Mouse (Mus musculus) adrenal gland (tissue): ENCODE data around the gene Tnnt1.
"Not testable (repeated sequence)": the region's sequence is repeated elsewhere in the genome, so short reads cannot be mapped to it uniquely, and the experiment has no call there.

ENCODE experiments used
- intact Hi-C: fragments of 180-260 bp; cut with DNase I; formaldehyde crosslinking; loops from one replicate; pipeline ENCODE4 v1.15.1; 2025
- long read RNA-seq, 2 experiments: library from polyadenylated mRNA; unstranded; transcript quantifications; one replicate each; pipeline ENCODE4 v2.0.0; 2020; ENCODE audit warnings: borderline replicate concordance in 1 of 2; ENCODE audit not compliant: insufficient replicate concordance in 1 of 2

Tnnt1 gene
- long read RNA-seq, experiment 1 = 0 reads
- long read RNA-seq, experiment 2, partial matches to known transcripts = 0 of 1 reads
- long read RNA-seq, experiment 2, other reads (novel, unspliced or antisense) = 1 of 1 reads

DNA sequence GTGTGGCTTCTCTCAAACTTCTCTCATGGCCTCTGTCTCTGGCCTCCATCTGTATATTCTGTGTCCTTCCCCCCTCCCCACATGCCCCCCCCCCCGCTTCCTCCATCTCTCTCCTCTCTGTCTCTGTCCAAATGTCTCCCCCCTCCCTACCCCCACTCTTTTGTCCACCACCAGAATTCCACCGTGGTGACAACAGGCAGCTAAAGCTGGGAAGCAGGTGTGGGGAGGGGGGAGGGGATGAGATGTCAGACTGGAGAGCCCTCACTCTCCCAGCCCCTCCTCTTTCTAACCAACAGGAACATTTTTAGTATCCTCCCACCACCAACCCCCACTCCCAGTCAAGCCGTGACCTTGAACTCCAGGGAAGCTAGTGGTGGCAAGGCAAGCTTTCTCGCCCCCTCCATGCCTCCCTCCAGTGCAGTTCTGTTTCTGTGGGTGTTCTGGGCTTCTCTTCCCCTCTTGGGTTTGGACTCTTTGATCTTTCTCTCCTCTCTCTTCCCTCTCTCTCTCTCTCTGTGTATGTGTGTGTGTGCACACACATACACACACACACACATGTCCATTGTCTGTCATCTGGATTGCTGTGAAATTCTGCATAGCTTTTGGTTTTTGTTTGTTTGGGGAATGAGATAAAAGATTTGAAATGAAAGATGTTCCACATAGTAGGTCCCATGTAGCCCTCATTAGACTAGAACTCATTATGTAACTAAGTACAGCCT lies at the start of gene Tnnt1:
Tnnt1 (minus strand) TSS at position 51 of the 719 bp plus-strand sequence.
- intact Hi-C loops = no loop called here

DNA sequence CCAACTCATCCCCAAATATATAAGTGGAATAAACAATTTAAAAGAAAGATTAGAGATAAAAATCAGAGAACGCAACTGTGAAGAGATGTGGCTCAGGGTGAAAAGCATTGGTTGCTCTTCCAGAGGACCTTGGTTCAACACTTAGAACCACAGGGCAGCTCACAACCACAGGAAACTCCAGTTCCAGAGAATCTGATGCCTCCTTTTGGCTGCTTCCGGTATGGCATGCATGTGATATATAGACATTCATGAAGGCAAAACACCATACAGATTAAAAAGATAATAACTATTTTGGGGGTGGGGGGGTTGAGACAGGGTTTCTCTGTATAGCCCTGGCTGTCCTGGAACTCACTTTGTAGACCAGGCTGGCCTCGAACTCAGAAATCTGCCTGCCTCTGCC lies 46.5 kb upstream of the Tnnt1 start:
- intact Hi-C loops = no loop called here

DNA sequence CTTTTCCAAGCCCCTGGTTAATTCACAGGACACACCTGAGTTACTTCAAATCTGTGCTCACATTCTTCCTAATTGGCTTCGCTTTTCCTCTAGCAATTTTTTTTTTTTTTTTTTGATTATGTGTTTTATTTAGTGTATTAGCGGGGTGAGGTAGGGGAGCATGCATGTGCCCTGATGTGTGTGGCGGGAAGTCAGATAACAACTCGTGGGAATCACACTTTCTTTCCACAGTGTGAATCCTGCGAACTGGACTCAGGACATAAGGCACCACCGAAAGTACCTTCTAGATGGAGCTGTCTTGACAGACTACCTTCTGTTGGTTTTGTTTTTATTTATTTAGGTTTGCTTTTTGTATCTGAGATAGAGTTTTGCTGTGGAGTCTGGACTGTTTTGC lies 41.0 kb upstream of the Tnnt1 start:
- intact Hi-C loops = loop anchor here (2.0 to 10.0 kb wide), 4 partner anchors 68 to 385 kb away; partner anchors contain the start of gene Tmem238

DNA sequence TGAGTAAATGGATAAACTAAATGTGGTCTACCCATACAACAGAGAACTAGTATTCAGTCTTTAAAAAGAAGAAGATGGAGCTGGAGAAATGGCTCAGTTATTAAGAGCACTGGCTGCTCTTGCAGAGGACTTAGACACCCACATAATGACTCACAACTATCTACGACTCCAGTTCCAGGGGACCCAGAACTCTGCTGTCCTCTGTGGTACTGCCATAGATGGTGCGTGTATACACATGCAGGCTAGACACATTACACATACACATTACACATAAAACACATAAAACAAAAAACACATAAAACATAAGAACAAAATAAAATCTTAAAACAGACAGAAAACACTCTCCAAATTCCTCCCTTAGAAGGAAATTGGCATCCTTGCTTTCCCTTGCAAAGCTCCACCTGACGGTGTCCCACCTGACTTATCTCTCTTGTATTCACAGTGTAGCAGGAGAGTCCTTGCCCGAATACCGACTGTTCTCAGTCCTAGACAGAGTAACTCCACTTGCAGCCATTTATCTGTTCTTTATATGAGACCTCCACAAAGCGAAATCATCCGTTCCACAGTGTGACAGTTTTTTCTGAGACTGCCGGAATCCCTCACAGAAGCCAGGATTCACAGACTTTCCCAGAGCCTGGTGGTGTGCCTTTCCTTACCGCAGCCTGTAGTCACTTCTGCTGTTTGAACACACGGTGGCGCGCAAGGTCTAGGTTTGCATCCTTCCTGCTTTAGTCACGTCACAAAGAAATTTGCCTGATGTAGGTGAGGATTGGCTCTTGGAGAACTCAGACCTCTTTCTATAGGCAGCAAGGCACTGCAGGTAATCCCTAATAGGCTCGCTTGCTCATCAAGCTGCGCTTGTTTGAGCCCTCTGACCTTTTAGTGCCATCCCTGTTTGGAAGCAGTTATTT lies 40.3 kb upstream of the Tnnt1 start:
- intact Hi-C loops = loop anchor here (2.0 to 10.0 kb wide), 4 partner anchors 68 to 386 kb away; partner anchors contain the start of gene Tmem238

DNA sequence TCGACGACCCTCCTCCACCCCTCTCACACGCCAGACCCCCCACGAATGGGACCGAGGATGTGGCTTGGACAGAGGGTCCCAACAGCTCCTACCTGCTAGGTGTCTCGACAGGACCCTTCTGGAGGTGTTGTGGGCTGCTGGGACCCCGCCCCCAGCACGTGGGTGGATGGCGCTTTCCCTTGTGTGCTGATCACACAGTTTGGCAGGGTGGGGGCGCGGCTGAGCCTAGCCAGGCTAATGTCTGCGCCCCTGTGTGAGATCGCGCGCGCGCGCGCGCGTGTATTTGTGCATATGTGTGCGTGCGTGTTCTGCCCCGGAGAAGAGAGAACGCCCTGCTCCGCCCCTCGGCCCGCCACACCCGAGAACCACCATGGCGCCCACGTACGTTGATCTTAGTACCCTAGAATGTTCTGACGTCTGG lies 31.0 kb upstream of the Tnnt1 start, which contains the start of gene Syt5:
Syt5 (minus strand) TSS at position 321 of the 421 bp plus-strand sequence.
- intact Hi-C loops = no loop called here

DNA sequence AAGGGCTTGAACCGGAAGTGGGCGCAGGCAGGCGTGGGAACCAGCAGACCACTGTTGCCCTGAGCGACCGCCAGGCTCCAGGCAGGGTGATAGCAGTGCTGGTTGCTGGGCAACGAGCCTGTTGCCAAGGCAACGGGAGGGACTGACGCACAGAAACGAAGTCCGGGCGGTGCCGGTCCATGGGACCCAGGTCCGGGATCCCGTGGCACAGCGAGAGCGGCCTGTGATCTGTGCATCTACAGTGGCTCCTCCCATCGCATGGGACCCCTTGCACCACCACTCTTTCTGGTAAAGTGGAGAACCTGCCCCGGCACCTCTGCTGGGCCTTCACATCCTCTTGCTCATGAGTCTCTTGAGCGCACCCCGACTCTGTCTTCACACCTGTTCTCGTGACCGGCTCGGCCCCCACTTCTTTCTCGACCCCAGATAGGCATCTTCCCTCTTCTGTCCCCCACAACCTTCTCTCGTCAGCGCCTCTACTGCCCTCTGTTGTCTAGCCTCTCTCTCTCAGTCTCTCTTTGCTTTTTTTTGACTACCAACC lies 30.5 kb upstream of the Tnnt1 start:
- intact Hi-C loops = no loop called here

DNA sequence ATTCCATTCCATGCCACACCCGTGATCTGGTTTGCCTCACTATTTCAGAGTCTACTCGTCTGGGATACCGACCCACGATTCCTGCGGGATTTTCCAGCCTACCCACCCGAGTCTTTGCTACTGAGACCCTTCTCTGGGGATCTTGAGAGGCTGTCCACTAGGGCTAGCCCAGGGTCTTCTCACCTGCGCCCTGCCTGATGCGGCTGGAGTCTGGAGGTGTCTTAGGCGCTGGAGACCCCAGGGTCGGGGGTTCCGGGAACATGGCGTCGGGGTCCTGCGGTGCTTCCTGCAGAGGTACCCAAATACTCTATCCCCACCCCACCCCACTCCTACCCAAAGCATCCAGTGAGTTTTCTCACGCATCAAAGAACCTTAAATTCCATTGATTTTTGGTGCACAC lies 29.9 kb upstream of the Tnnt1 start:
- intact Hi-C loops = no loop called here

DNA sequence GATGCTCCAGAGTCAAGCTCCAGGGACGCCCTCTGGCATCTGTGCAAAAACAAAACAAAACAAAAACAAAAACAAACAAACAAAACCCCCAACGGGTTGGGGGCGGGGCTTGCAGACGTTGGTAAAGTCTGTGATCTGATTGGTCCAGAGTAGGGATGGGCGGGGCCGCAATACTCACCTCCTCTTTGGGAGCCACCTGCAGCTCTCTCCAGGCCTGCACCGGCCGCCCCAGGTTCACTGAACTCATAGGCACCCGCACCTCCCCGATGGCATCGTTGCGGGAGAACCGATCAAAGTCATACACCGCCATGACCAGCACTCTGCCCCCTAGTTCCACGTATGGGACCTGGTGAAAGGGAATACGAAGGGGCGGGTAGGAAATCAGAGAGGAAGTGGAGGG lies 25.8 kb upstream of the Tnnt1 start:
- intact Hi-C loops = no loop called here

DNA sequence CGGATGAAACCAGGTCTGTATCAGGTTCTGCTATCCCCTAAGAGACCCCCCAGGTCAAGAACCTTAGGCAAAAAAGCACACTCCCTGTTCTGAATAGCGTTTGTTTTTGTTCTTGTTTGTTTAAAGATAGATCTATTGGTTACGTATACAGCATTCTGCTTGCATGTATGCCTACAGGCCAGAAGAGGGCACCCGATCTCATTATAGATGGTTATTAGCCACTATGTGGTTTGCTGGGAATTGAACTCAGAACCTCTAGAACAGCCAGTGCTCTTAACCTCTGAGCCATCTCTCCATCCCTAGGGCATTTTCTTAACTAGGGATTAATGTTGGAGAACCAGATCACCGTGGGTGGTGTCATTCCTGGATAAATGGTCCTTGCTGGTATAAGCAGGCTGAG lies 25.2 kb upstream of the Tnnt1 start:
- intact Hi-C loops = no loop called here

DNA sequence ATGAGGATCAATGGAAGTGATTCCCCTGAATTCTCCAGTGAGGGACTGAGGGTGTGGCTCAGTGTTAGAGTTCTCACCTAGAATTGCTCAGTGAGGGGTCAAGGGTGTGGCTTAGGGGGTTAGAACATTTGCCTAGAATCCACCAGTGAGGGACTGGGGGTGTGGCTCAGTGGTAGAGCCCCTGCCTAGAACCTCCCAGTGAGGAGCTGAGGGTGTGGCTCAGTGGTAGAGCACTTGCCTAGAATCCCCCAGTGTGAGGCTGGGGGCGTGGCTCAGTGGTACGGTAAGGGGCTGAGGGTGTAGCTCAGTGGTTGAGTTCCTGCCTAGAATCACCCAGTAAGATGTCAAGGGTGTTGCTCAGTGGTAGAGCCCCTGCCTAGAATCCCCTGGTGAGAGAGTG lies 22.8 kb upstream of the Tnnt1 start:
- intact Hi-C loops = no loop called here

DNA sequence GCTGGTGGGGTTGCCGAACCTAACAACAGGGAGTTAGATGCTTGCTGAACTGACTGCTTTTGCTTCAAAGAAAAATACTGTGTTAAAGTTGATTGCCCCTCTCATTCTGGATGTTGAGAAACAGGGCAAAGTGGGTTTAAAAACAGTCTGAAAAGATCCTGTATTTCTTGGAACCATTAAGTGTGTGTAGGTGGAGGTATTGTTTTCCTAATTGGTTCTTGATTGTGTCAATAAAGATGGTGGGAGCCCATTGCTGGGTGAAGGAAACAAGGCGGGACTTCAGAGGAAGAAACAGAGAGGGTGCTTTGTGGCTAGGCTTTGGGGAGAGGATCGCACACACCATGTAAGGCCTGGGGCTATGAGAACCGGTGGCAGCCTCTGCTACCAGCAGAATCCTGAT lies 21.0 kb upstream of the Tnnt1 start:
- intact Hi-C loops = no loop called here

DNA sequence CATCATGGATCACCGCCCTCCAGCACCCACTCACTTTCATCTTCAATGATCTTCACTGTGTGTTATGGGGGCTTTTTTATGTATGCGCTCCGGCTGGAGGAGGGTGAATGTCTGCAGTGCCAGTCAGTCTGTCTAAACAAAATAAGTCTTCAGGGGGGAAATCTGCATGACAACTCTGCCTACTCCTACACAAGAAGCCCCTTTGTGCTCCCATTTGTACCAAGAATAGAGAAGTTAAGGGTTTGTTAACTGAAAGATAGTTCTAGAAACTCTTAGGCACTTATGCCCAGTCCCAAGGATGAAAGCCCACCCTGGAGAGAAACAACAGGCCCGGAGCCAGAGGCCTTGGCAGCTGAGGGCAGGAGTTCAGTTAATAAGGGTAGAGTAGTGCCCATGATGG lies 20.2 kb upstream of the Tnnt1 start:
- intact Hi-C loops = no loop called here

DNA sequence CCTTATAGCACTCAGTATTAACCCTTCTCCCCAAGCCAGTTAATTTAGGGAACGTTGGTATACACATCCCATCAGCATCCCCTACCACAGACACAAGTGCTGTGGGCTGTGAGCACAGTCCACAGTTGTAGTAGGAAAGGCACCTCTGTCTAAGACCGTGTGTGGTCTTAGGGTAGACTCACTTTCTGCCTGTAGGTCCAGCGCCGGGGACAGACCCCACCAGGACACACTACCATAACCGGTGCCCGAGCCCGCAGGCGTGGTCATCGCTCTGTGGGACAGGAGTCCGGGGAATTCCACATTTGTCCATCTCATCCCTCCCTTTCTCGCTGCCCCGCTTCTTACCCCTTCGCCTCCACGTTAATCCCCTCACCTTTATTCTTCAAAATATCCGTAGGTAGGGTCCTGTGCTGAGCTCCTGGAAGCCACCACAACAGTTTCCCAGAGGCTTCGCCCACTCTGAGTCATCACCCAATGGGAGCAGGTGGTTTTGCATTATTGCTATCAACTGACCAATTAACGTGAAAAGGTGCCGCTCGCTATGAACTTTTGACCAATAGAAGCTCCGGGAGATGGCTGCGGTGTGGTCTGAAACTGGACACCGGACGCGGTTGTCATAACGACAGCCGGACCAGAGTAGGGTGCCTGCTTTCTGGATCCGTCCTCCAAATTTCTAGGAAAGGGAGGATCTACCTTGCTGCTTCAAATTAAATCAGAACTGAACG lies 16.0 kb upstream of the Tnnt1 start, which contains the start of gene Dnaaf3:
Dnaaf3 (minus strand) TSS at position 449 of the 725 bp plus-strand sequence.
- intact Hi-C loops = no loop called here

DNA sequence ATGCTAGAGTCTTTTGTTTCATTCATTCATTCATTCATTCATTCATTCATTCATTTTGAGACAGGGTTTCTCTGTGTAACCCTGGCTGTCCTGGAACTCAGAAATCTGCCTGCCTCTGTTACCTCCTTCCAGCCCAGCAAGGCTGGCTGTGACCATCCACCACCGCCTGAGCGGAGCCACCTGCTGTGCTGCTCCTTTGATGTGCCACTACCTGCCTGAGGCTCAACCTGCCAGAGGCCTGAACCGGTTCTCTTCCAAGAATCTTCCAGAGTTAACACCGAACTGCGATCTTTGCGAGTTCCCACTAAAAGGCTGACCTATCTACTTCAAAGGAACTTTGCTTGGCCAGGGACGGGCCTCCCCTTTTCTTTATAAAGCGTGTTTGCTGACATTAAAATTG lies 14.0 kb upstream of the Tnnt1 start:
- intact Hi-C loops = not testable (repeated sequence)

DNA sequence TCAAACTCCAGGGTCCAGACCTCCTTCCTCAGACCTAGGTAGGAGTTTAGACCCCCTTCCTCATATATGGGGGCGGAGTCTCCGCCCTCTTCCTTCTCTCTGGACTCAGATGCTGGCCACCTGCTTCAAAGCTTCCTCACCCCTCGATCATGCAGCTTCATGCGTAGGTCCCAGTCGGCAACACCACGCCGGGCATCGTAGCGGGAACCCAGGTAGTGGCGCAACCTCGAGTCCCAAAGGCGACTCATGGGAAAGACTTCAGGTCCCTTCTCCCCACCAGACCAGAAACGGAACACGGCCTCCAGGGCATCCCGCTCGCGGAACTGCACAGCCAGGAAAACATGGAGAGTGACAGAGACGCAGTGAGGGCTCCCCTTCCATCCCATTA lies 11.1 kb upstream of the Tnnt1 start:
- intact Hi-C loops = no loop called here

DNA sequence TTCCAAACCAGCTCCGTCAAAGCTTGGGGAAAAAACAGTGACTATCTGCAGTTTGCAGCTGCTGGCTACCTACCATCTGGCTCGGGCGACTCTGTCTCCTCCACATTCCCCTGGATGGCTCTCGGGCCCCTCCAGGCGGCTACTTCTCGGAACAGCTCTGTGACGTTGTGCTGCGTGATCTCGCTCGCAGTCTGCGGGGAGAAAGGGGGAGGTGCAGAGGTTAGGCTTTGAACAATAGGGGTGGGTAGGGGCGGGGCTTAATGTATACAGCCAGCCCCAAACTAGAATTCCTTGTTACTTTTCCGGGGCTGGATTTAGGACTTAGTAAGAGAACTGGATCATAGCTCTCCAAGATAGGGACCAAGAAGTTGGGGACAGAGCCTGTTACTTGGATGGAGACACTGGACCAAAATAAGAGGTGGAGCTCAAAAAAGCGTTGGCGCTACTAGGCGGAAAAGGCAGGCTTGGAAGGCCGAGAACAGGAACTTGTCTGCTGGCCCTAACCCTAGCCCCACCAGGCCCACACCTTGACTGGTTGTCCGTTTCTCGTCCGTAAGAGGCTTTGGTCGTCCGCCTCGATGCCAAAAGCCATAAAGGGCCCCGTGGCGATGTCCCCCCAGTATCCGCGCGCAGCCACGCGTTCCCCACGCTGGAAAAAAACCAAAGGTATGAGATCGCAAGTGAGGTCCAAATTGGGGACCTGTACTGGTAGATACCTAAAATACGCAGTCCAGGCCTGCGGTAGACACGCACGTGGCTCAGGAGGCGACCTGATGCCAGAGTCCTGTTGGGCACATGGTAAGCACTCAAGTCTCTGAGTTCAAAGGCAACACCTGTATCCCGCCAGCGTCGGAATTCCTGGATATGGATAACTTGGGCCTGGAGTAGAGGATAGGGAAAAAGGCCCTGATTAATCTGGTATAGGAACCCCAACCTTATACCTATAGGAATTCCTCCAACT lies 10.4 kb upstream of the Tnnt1 start:
- intact Hi-C loops = no loop called here

DNA sequence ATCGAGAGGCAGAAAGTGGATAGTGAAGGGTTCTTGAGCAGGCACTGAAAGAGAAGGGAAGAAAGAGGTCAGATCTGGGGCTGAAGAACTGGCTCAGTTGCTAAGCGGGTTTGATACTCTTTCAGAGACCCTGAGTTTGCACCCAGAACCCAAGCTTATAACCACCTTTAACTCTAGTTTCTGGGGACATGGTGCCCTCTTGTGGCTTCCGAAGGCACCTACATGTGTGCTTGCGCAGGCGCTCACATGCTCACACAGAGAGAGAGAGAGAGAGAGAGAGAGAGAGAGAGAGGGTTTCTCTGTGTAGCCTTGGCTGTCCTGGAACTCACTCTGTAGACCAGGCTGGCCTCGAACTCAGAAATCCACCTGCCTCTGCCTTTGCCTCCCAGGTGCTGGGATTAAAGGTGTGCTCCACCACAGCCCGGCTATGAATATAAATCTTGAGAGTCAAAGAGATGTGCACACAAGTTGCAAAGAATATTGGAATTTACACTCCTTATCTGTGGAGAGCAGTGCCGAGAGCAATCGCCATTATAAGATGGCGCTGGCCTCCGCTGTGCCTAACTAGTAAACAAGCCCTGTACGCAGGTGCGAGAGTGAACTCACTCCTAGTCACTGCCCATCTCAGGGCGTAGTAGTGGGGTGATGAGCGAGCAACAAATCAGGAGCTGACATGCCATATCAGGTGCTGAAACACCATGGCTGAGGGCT lies 8.2 kb upstream of the Tnnt1 start, which contains the start of gene Tnni3:
Tnni3 (minus strand) TSS at position 18 of the 711 bp plus-strand sequence.
- intact Hi-C loops = loop anchor here (5.0 kb wide), 1 partner anchor 92 kb away; no protein-coding TSS in a partner anchor

DNA sequence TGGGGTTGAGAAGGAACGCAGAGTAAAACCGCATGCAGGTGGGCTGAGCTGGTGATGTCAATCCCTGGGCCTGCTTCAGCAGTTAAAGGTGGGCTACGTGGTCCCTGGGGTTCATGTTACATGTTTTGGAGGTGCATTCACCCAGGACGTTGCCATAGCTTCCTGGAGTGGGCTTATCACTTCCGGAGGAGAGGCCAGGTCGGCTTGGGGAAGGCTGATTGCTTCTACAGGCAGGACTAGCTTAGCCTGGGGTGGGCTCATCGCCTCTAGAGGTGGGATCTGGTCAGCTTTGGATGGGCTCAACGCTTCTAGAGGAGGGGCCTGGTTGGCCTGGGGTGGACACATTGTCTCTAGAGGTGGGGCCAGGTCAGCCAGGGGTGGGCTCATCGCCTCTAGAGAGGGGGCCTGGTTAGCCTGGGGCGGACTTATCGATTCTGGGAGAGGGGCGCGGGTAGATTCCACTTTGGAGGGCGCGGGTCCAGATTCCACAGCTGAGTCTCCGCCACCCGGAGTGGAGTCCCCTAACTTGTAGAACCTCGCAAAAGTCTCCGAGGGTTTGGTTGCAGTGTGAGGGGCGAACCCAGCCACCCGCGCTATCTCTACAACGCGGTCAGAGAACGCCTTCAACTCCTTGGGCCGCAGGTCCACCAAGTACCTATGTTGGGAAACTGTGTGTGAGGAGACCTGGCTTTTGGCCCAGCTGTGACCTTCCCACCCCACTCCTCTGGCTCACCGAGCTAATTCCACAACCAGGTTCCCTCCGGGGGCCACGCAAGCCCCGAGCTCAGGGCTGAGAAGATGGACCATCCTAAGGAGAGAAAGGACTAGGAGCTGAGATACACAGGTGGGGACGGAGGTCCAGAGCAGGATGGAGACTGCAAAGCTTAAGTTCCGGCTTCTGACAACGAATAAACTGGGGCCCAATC lies 7.3 kb upstream of the Tnnt1 start:
- intact Hi-C loops = loop anchor here (5.0 kb wide), 1 partner anchor 91 kb away; no protein-coding TSS in a partner anchor
